Mouse (Mus musculus) myocyte (in vitro differentiated cells): ENCODE data around the gene Grwd1.

ENCODE experiments used
- CEBPB ChIP-seq: IDR thresholded peaks from 2 replicates; pipeline ENCODE4 v1.6.1; 2011; ENCODE audit warnings: mild to moderate bottlenecking, moderate library complexity; ENCODE audit not compliant: poor library complexity, insufficient read depth, severe bottlenecking
- E2F4 ChIP-seq: IDR thresholded peaks from one replicate; pipeline ENCODE4 v1.6.1; 2011; ENCODE audit warnings: mild to moderate bottlenecking, control low read depth, moderate library complexity; ENCODE audit not compliant: insufficient read depth
- MAX ChIP-seq: IDR thresholded peaks from one replicate; pipeline ENCODE4 v1.6.1; 2011; ENCODE audit warnings: low read depth, mild to moderate bottlenecking, control low read depth
- MYOD1 ChIP-seq, 3 experiments: IDR thresholded peaks; one replicate each; pipeline ENCODE4 v1.6.1; 2011; ENCODE audit warnings: control low read depth in 2 of 3, low read depth in 2 of 3, mild to moderate bottlenecking in 2 of 3, moderate library complexity in 1 of 3; ENCODE audit not compliant: insufficient read length in 2 of 3, control insufficient read depth in 1 of 3
- MYOG ChIP-seq, 3 experiments: IDR thresholded peaks; one replicate each; pipeline ENCODE4 v1.6.1; 2011; ENCODE audit warnings: control low read depth in 2 of 3, low read depth in 2 of 3, mild to moderate bottlenecking in 2 of 3; ENCODE audit not compliant: insufficient read length in 2 of 3, control insufficient read depth in 1 of 3, insufficient read depth in 1 of 3
- POLR2A ChIP-seq: IDR thresholded peaks from one replicate; pipeline ENCODE4 v1.6.1; 2011; ENCODE audit warnings: low read depth, mild to moderate bottlenecking, control low read depth, moderate library complexity; ENCODE audit not compliant: insufficient read length
- POLR2AphosphoS2 ChIP-seq: IDR thresholded peaks from one replicate; pipeline ENCODE4 v1.6.1; 2011; ENCODE audit warnings: low read depth, control low read depth; ENCODE audit not compliant: insufficient read length
- SRF ChIP-seq: IDR thresholded peaks from one replicate; pipeline ENCODE4 v1.6.1; 2011; ENCODE audit warnings: low read depth; ENCODE audit not compliant: control insufficient read depth, insufficient read length
- TCF12 ChIP-seq: IDR thresholded peaks from one replicate; pipeline ENCODE4 v1.6.1; 2011; ENCODE audit warnings: mild to moderate bottlenecking, control low read depth; ENCODE audit not compliant: poor library complexity, insufficient read depth, severe bottlenecking
- USF1 ChIP-seq: IDR thresholded peaks from one replicate; pipeline ENCODE4 v1.6.1; 2011; ENCODE audit warnings: low read depth, mild to moderate bottlenecking, control low read depth, moderate library complexity

- TF ChIP-seq USF1, result no peak
- no peak for TF ChIP-seq MAX
- no peak for TF ChIP-seq E2F4
- TF ChIP-seq SRF, result no peak
- TF ChIP-seq POLR2A, result no peak
- TF ChIP-seq TCF12, result no peak
- no peak for TF ChIP-seq MYOD1 (IDR thresholded peaks at IDR 0.05; ENCODE audit: control insufficient read depth in 1 of 3, insufficient read length in 2 of 3, low read depth in 2 of 3)
- no peak for TF ChIP-seq POLR2AphosphoS2
- no peak for TF ChIP-seq CEBPB
- TF ChIP-seq MYOG (IDR thresholded peaks at IDR 0.05; ENCODE audit: control insufficient read depth in 1 of 3, insufficient read depth in 1 of 3, insufficient read length in 2 of 3, low read depth in 2 of 3), result no peak
Measured at GRCm38 (mm10) chr7:45876895-45877294, 46.2 kb upstream of the Grwd1 start.
